Mouse (Mus musculus) forebrain, embryonic 16.5 days (tissue): ENCODE results near the gene Slc22a3. TPM values are rescaled to one million over a fixed set of nuclear protein-coding genes. Genes with fewer than 3 reads are reported as not detected.

Experiments used
- ATAC-seq: fragments of 200-750 bp; cut with Nextera tagmentation; 2 replicates; pipeline ENCODE4 v1.8.0; 2017; ENCODE audit warnings: mild to moderate bottlenecking, moderate library complexity
- H3K27ac ChIP-seq: fragments of 300-500 bp; sonication (generic); 2 replicates; pipeline ENCODE4 v1.5.1; 2014; ENCODE audit warnings: low read length, control low read depth
- H3K27me3 ChIP-seq: fragments of 300-500 bp; sonication (generic); replicated peaks from 2 replicates; pipeline ENCODE4 v1.6.1; 2014; ENCODE audit warnings: low read length; ENCODE audit not compliant: control insufficient read depth, insufficient read depth
- H3K36me3 ChIP-seq: fragments of 300-500 bp; sonication (generic); 2 replicates; pipeline ENCODE4 v1.6.1; 2014; ENCODE audit not compliant: control insufficient read depth, insufficient read depth
- H3K4me1 ChIP-seq: fragments of 300-500 bp; sonication (generic); replicated peaks from 2 replicates; pipeline ENCODE4 v1.6.1; 2014; ENCODE audit warnings: low read length; ENCODE audit not compliant: control insufficient read depth, insufficient read depth
- H3K4me2 ChIP-seq: fragments of 300-500 bp; sonication (generic); 2 replicates; pipeline ENCODE4 v1.6.1; 2014; ENCODE audit warnings: mild to moderate bottlenecking, low read length, control low read depth
- H3K4me3 ChIP-seq: fragments of 300-500 bp; sonication (generic); replicated peaks from 2 replicates; pipeline ENCODE4 v1.5.1; 2014; ENCODE audit warnings: mild to moderate bottlenecking, low read length, control low read depth
- H3K9ac ChIP-seq: fragments of 300-500 bp; sonication (generic); replicated peaks from 2 replicates; pipeline ENCODE4 v1.6.1; 2014; ENCODE audit warnings: low read depth, low read length, control low read depth
- H3K9me3 ChIP-seq: fragments of 300-500 bp; sonication (generic); 2 replicates; pipeline ENCODE4 v1.6.1; 2016; ENCODE audit warnings: low read length; ENCODE audit not compliant: control insufficient read depth
- WGBS: fragments of 180-500 bp; shearing (Covaris S2); extraction: QIAGEN DNeasy Blood & Tissue Kit; methylation state at CpG from one replicate; pipeline ENCODE4 v1.1.7; 2014; 5-methylcytosine and 5-hydroxymethylcytosine counted together
- polyA plus RNA-seq: library from polyadenylated mRNA; unstranded; fragments of >200 nt; fragmentation: Nextera tagmentation; extraction: Ambion mirVana; gene quantifications from 2 replicates; pipeline ENCODE4 v1.2.1, GENCODE M21; 2015

Slc22a3 gene
- polyA plus RNA-seq, 1 experiment from 2014 or later: 1.1 TPM

- Histone ChIP-seq H3K9me3 (no peaks in the 10 kb centered on the region), H3K4me3 (no peak overlapping the region), H3K27ac (no peak overlapping the region), H3K27me3 (no peaks in the 10 kb centered on the region), H3K9ac (no peak overlapping the region), H3K36me3 (no peaks in the 10 kb centered on the region), H3K4me2 (no peak overlapping the region), H3K4me1 (0 out of 2 replicates have a peak, but pooled peaks cover 3% of the 10 kb centered on the region)
- WGBS: 75% methylated on average over 4 of the region's 4 CpGs
- ATAC-seq: no peak
Measured at GRCm38 (mm10) chr17:12451234-12451633, 56.3 kb downstream of the Slc22a3 start.

- H3K9me3 ChIP-seq: no peaks in the 10 kb centered on the region
- H3K27ac ChIP-seq: no peak overlapping the region
- no peak overlapping the region for H3K4me3 ChIP-seq
- H3K4me1 ChIP-seq: no peaks in the 10 kb centered on the region
- 66% methylated on average over 2 of the region's 2 CpGs for WGBS
- ATAC-seq: no peak
- no peaks in the 10 kb centered on the region for H3K36me3 ChIP-seq
- no peak overlapping the region for H3K9ac ChIP-seq
- no peaks in the 10 kb centered on the region for H3K27me3 ChIP-seq
- H3K4me2 ChIP-seq: no peak overlapping the region
Measured at GRCm38 (mm10) chr17:12444561-12444960, 62.9 kb downstream of the Slc22a3 start.

- H3K4me3 ChIP-seq: no peak overlapping the region
- no peaks in the 10 kb centered on the region for H3K4me1 ChIP-seq
- no peak overlapping the region for H3K27ac ChIP-seq
- 89% methylated on average over 10 of the region's 10 CpGs for WGBS
- H3K9me3 ChIP-seq: no peaks in the 10 kb centered on the region
- no peak overlapping the region for H3K4me2 ChIP-seq
- no peak for ATAC-seq
- H3K27me3 ChIP-seq: no peaks in the 10 kb centered on the region
- H3K36me3 ChIP-seq: no peaks in the 10 kb centered on the region
- H3K9ac ChIP-seq: no peak overlapping the region
Measured at GRCm38 (mm10) chr17:12437771-12438170, 69.7 kb downstream of the Slc22a3 start.

GRCm38 (mm10) chr17:12431707-12432106, 75.8 kb downstream of the Slc22a3 start:
- 68% methylated on average over 5 of the region's 5 CpGs for WGBS
- Histone ChIP-seq H3K9ac (no peak overlapping the region), H3K4me3 (no peak overlapping the region), H3K27ac (no peak overlapping the region; the same call in 1 of the 2 replicates), H3K4me1 (0 out of 2 replicates have a peak, but pooled peaks cover 5% of the 10 kb centered on the region), H3K36me3 (no peaks in the 10 kb centered on the region), H3K9me3 (no peaks in the 10 kb centered on the region), H3K27me3 (no peaks in the 10 kb centered on the region), H3K4me2 (no peak overlapping the region)
- ATAC-seq: no peak

GRCm38 (mm10) chr17:12428369-12428768, 79.1 kb downstream of the Slc22a3 start:
- no peak overlapping the region for H3K9ac ChIP-seq
- H3K9me3 ChIP-seq: no peaks in the 10 kb centered on the region
- no peak overlapping the region for H3K4me3 ChIP-seq
- no peaks in the 10 kb centered on the region for H3K36me3 ChIP-seq
- no peaks in the 10 kb centered on the region for H3K27me3 ChIP-seq
- ATAC-seq: peak; percentile 59; the same call in 1 of the 2 replicates
- no peak overlapping the region for H3K27ac ChIP-seq
- H3K4me2 ChIP-seq: no peak overlapping the region
- 0 out of 2 replicates have a peak, but pooled peaks cover 5% of the 10 kb centered on the region for H3K4me1 ChIP-seq

- WGBS: 54% methylated on average over 3 of the region's 3 CpGs
- Histone ChIP-seq H3K27ac (no peak overlapping the region), H3K4me3 (no peak overlapping the region), H3K4me1 (0 out of 2 replicates have a peak, but pooled peaks cover 5% of the 10 kb centered on the region), H3K4me2 (no peak overlapping the region), H3K9ac (no peak overlapping the region), H3K9me3 (no peaks in the 10 kb centered on the region), H3K27me3 (no peaks in the 10 kb centered on the region), H3K36me3 (no peaks in the 10 kb centered on the region)
- ATAC-seq: no peak
Measured at GRCm38 (mm10) chr17:12427156-12427555, 80.3 kb downstream of the Slc22a3 start.

- Histone ChIP-seq H3K36me3 (no peaks in the 10 kb centered on the region), H3K9ac (no peak overlapping the region), H3K27ac (no peak overlapping the region), H3K4me2 (no peak overlapping the region), H3K4me3 (no peak overlapping the region), H3K4me1 (no peaks in the 10 kb centered on the region), H3K27me3 (no peaks in the 10 kb centered on the region), H3K9me3 (no peaks in the 10 kb centered on the region)
- 81% methylated on average over 1 of the region's 1 CpGs for WGBS
- no peak for ATAC-seq
Measured at GRCm38 (mm10) chr17:12422143-12422542, 85.4 kb downstream of the Slc22a3 start.

GRCm38 (mm10) chr17:12420886-12421574, 86.5 kb downstream of the Slc22a3 start:
- Histone ChIP-seq H3K27ac (no peak overlapping the region), H3K4me1 (no peaks in the 10 kb centered on the region), H3K9me3 (no peaks in the 10 kb centered on the region), H3K36me3 (no peaks in the 10 kb centered on the region), H3K27me3 (no peaks in the 10 kb centered on the region), H3K9ac (no peak overlapping the region), H3K4me3 (no peak overlapping the region), H3K4me2 (no peak overlapping the region)
- no peak for ATAC-seq
- WGBS: 64% methylated on average over 16 of the region's 16 CpGs

GRCm38 (mm10) chr17:12419491-12420079, 87.9 kb downstream of the Slc22a3 start:
- ATAC-seq: no peak
- no peaks in the 10 kb centered on the region for H3K4me1 ChIP-seq
- 68% methylated on average over 19 of the region's 19 CpGs for WGBS
- no peaks in the 10 kb centered on the region for H3K36me3 ChIP-seq
- H3K4me3 ChIP-seq: no peak overlapping the region
- no peaks in the 10 kb centered on the region for H3K9me3 ChIP-seq
- no peaks in the 10 kb centered on the region for H3K27me3 ChIP-seq
- no peak overlapping the region for H3K27ac ChIP-seq
- no peak overlapping the region for H3K4me2 ChIP-seq
- no peak overlapping the region for H3K9ac ChIP-seq
